Mouse (Mus musculus) NIH3T3 (cell line): ENCODE data around the gene Cnpy3.

Experiments used
- DNase-seq: peaks from one replicate; pipeline ENCODE4 v3.0.0-alpha.2; 2012; ENCODE audit warnings: low read depth

The Cnpy3 gene

DNA sequence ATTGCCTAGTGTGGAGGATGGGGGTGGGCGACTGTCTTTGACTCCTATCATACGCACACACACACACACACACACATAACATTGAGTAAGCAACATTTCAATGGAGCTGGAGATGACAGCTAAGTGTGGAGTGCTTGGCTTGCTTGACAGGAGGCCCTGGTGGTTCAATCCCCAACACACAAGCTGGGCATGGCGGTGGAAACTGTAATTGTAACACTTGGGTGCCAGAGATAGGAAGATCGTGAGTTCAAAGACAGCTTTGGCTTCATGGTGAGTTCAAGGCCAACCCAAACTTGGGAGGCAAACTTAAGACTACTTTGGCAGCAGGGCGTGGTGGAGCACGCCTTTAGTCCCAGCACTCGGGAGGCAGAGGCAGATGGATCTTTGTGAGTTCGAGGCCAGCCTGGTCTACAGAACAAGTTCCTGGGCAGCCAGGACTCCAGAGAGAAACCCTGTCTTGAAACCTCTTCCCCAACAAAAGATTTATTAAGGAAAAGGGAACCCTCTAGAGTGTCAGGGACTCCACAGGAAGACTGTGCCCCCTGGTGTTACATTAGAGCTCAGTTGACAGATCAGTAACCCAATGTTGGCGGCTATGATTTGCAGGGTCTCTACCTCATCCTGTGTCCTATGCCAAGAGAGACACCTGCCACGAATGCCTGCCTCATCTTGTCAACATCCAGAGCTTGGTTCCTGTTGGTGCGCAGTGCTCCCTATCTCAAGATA lies 37.1 kb downstream of the Cnpy3 start:
- no peak for DNase-seq

DNA sequence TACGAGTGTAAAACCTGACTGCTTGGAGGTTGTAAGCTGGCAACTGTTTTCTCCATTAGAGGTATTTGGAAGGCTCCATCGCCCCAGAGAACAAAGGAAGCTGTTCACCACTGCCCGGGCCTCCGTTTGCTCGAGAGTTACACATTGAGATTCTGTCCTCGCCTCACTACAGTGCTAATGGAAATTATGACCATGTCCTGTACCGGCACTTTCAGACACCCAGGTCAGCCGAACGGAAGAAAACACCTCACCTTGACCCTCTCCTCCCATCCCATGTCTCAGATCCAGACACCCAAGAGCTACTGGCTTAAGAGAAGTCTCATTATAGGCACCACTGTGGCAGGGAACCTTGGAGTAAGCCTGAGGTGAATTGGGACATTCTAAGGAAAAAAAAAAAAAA lies 38.2 kb downstream of the Cnpy3 start:
- no peak for DNase-seq

DNA sequence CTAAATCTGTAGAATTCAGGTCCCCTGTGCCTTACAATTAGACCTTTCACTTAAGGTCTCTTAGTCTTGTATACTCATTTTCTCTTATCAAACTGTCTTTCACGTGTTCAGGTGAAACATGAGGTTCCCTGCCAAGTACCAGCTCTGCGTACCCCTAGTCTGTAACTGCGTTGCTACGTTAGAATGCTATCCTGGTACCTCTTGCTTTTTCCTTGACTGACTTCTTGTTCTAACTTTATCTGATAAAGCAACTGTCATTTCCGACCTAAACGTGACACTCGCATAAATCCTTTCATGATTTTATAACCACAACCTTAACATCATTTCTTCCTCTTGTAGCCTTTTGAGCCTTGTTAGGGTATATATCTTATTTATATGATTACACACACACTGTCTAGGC lies 39.6 kb downstream of the Cnpy3 start:
- DNase-seq: no peak

DNA sequence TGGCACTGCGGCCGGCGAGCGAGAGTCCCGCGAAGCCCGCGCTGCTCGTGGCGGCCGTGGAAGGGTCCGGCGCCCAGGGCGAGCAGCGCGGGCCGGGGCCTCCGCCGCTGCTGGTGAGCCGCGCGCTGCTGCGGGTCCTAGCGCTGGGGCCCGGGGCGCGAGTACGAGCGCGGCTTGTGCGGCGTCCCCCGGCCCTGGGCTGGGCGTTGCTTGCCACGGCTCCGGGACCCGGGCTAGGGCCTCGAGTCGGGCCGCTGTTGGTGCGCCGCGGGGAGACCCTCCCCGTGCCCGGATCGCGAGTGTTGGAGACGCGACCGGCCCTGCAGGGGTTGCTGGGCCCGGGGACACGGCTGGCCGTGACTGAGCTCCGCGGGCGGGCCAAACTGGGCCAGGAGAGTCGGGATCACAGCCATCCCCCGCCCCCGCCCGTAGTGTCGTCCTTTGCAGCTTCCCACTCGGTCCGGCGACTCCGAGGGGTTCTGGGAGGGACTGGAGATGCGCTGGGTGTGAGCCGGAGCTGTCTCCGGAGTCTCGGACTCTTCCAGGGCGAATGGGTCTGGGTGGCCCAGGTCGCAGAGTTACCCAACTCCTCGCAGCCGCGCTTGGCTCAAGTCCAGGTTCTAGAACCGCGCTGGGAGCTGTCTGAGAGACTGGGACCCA lies 40.3 kb downstream of the Cnpy3 start:
- DNase-seq: peak; percentile 76

DNA sequence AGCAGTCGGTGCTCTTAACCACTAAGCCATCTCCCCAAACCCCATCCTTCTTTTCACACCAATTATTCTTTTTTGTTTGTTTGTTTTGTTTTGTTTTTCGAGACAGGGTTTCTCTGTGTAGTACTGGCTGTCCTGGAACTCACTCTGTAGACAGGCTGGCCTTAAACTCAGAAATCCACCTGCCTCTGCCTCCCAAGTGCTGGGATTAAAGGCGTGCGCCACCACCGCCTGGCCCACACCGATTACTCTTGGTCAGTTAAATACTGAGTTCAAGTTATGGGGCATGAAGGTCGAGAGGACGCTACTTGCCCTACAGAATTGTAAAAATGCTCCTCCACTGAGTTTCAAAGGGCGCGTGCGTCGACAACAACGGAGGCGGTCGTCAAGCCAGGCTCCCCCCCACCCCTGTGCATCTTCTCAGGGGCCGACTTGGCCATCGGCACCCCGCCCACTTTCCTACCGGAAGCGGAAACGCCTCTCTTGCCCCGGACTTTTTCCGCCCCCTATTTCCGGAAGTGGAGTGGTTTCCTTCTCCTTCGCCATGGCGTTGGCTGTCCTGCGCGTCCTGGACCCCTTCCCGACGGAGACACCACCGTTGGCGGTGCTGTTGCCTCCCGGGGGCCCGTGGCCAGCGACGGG lies 40.9 kb downstream of the Cnpy3 start, which contains the start of gene Pex6:
Gene Pex6, plus strand, starts transcription at position 505 of the 639 bp plus-strand sequence.
- peak; percentile 97 for DNase-seq

DNA sequence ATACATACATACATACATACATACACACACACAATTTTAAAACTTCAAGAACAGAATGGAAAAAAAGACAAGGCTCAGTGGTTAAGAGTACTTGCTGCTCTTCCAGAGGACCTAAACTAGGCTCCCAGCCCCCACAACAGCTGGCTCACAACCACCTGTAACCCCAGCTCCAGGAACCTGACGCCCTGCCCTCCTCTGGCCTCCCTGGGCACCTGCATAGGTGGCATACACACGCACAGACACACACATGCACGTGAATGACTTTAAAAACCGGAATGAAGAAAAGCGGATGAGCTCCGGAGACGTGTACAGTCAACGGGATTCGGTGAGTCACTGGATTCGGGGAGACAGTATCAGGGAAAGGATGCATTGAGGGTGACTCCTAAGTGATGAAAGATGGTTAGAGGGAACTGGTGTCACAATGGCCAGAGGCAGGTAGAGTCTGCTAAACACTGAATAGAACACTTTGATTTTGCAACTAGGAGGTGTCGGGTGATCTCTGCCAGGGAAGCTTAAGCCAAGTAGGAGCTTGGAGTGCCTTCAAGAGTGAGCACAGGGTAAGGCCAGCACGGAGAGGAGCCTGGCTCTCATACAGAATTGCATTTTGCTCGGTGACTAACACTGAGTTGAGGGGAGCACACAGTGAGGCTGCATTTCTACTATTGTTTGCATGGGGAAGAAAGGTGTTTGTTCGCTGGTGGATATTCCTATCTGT lies 45.5 kb downstream of the Cnpy3 start:
- no peak for DNase-seq

DNA sequence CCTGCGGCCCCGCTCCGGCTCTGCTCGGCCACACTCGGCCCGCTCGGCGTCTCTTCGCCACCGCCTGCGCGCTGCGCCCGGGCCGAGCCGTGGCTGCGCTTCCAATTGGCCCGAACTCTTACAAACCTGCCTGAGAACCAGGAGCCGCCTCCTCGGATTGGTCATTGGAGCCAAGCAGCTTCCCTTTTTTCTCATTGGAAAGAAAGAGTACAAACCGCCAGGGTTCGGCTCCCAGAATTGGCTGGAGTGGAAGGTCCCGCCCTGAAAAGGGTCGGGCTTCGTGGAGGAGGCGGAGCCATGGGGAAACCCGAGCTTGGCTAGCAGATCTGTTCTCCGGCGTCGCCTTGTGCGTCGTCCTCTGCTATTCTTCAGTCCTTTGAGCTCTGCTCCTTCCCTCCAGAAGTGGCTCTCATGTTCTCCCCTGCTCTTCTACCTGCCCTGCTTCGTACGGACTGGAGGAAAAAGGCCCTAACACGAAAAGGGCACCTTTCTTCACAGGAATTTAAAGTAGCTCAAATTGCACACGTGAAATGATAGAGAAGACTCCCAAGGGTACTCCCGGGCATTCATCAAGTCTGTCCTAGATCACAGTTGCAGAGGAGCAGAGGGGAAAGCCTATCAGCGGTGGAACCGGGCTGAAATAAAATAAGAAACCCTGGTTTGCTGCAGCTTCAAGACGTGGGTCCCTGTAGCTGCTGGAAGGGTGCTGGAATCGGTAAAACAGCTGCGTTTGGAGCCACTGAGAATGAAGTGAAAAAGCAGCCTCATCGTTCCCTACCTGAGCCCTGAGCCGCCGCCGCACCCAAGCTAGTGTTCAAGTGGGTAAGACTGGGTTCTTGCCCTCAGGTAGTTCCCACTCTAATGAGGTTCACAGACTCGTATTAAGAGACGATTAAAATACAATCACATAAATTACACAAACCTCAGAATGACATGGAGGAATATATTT lies 46.9 kb downstream of the Cnpy3 start, which contains the start of gene Ppp2r5d:
Gene Ppp2r5d, minus strand, starts transcription at position 225 of the 949 bp plus-strand sequence.
- DNase-seq: peak; percentile 98

DNA sequence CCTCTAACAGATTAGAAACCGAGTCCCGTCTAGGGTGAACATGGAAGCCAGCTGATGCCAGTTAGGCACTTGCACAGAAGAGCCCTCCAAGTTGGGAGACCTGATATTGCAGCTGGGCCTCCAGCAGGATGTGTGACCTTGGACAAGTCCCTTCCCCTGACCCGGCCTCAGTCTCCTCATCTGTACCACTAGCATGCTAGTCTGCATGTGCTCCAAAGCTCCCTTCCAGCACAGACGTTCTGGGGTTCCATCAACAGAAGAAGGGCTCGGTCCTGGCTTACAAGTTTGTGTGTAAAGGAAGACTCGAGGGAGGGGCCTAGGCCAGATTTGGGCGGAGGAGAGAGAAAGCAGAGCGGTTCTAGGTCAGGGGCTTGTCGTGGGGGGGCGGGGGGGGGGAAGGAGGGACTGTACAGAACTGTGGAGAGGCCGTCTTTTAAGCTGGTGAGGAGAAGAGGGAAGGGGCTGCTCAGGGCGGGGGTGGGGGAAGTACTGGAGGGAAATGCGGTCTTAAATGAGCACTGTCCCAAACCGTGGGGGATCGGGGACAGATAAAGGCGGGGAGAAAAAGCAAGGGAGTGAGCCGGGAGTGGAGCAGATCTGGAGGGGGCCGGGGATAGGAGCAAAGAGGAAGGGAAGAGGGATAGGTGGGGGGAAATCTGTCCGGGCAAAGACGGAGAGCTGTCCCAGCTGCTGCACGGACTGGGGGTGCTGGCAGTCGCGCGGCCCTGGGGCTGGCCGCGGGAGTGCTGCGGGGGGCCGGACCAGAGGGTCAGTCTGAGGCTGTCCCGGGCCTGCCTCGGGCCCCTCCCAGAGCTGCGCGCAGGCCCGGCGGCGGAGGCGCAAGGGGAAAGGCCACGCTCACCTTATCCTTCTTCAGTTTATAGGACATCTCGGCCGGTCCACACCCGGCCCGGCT lies 47.8 kb downstream of the Cnpy3 start:
- peak; percentile 38 for DNase-seq

DNA sequence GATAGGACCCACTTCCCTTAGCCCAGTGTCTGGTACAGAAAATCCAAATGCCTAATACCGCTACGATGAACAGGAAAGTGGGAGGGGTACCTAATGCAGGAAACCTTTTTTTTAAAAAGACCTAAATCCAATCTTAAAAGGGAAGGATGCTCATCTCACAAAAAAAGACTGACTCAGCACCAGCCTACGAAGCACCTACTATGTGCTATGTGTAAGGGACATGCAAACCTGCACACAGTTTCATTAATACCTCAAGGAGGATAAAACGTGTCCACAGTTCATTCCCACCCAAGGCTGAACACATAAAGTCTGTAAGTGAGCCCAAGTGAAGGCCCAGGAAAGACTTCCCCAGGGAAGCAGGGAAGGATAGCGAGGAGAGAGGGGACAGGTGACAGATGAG lies 49.5 kb downstream of the Cnpy3 start:
- no peak for DNase-seq

DNA sequence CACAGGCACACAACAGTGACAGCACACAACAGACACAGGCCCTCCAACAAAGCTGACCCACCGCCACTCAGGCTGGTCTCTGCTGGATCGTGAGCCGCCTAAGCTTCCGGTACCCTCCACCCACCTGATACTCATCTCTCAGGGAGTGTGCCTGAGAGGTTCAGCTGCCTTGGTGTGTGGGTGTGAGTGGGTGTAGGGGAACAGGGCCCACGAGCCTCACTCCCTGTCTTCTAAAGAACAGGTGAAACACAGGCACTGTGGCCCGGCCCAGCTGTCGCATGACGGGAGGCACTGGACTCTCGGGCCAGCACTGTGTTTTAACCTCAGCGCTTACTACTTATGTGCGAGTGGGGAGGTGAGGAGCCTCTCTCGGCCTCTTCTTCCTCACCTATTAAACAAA lies 49.9 kb downstream of the Cnpy3 start:
- no peak for DNase-seq

DNA sequence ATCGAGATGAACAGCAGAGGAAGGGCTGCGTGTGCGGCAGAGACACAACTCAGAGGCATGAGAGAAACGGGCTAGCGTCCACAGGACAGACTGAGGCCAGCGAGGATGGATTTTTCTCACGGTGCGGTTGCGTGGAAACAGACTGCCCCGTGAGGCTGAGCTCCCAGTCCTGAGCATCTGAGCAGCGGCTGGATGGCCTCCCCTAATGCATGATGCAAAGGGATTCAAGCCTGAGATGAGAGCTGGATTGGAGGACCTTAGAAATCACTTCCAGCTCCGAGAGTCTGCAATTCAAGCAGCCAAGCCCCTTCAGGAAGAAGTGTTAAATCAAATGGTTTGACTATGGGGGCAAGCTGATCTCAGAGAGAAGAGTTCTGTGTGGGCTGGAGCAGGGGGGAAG lies 50.5 kb downstream of the Cnpy3 start:
- DNase-seq: no peak

DNA sequence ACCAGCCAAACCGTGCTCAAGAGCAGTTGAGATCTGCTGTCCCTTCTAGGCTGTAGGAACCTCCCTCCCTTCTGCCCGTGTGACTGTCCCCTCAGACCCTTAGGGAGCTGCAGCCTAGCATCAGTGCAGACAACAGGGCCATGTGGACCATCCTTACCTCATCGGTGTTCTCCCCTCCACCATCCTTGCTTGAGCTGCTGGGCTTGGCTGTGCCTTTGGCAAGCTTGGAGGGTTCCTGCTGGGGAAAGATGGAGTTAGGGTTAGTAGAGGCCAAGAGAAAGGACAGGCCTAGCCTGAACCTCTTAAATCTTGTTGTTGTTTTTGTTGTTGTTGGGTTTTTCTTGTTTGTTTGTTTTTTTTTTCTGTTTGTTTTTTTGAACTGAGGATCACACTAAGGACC lies 52.1 kb downstream of the Cnpy3 start:
- DNase-seq: no peak

DNA sequence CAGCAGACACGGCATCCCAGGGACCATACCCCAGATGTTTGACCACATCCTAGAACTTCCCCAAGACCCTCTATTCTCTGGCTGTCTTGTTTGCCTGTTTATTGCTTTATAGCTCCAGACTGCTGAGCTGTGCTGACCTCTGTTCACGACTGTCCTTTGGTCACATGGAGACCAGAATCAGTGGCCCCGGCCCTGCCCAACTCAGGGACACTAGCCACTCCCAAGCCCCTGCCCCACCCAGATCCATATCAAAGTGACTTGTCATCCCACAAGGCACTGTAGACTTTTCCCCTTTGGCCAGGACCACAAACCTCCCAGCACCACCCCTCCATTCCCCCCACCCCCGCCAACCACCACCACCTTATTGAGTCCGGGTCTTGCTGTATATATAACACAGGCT lies 52.8 kb downstream of the Cnpy3 start:
- no peak for DNase-seq

DNA sequence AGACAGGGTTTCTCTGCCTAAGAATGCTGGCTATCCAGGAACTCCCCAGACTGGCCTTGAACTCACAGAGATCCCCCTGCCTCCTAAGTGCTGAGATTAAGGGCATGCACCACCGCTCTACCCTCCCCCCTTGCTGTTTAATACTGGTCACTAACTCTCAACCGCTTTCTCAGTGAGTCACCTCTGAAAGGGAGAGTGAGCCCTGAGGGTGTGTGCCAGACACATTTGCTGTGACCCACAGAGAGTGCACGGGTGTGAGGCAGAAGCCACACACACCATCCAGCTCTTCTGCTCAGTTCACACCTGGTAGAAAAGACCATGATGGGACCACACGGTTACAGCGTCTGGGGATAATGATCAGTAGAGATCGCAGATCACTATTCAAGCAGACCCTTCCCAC lies 53.5 kb downstream of the Cnpy3 start:
- peak; percentile 75 for DNase-seq

DNA sequence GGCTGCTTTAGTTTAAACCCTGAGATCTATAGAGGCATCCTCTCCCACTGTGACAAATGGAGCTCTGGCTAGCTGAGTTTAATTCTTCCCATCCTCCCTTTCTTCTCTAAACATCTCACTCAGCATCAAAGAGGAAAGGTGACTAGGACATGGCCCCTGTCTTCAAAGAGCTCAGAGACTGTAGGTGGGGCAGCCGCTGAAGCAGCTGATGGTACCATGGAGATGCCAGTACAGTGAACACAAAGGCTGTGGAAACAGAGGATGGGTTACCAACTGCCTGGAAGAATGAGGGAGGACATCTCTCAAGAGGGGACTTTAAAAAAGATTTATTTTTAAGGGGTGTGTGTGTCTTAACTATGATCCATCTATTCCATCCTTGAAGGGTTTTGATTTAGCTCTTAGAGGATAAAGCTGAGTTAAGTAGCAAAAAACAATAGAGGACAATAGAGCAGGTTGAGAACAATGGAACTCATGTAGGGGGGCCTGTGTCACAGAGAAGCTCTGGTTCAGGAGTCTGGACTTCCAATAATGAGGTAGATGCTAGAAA lies 57.4 kb downstream of the Cnpy3 start:
- no peak for DNase-seq

DNA sequence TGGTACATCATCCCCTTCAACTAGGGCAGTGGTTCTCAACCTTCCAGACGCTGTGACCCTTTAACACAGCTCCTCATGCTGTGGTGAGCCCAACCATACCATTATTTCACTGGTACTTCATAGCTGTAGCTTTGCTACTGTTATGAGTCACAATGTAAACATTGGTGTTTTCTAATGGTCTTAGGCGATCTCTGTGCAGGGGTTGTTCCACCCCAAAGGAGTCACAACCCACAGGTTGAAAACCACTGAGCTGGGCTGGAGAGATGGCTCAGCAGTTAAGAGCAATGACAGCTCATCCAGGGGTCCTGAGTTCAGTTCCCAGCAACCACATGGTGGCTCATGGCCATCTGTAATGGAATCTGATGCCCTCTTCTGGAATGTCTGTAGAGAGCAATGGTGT lies 60.6 kb downstream of the Cnpy3 start:
- DNase-seq: peak; percentile 26

DNA sequence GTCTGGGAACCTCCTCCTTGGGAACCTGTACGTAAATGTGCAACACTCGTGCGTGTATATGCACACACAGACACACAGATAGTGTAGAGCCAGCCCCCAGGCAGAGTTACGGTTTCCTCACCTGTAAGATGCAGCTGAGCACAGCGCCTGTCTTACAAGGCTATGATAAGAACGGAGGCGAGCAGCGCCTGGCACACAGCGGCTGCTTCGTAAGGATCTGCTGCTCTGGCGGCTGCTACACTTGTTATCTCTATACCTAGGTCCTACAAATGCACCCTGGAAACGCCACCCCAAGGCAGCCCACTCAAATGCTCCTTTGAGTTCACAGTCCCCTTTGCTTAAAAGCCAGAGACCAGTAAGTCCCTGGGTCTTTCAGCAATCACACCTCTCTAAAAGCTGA lies 61.3 kb downstream of the Cnpy3 start:
- DNase-seq: no peak

DNA sequence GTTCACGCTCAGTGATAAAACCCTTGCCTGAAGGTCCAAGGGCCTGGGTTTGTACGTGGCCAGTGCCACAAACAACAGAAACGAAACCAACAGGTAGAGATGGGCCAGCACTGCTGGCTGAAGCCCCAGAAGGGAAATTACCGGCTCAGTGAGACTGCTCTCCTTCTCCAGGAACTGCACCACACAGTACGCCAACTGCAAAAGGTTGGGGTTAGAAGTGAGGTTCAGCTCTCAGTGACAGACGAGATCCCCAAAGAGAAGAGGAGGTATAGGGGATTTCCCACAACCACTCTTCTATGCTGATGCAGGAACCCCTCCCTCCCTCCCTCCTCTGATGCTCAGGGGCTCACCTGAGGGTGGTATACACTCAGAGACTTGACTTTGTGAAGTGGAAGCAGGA lies 66.1 kb downstream of the Cnpy3 start:
- no peak for DNase-seq
